Mouse (Mus musculus) c-Kit-positive CD71-negative TER-119-negative erythroid progenitor cells, embryonic 14.5 days (primary cell): ENCODE measurements around the gene Crispld2.

Source experiments
- DNase-seq: peaks from one replicate; pipeline ENCODE4 v3.0.0-alpha.2; 2013; ENCODE audit warnings: low read depth

Gene Crispld2

GRCm38 (mm10) chr8:120067936-120068668 lies 75.9 kb downstream of the Crispld2 start:
- DNase-seq, result no peak

DNA sequence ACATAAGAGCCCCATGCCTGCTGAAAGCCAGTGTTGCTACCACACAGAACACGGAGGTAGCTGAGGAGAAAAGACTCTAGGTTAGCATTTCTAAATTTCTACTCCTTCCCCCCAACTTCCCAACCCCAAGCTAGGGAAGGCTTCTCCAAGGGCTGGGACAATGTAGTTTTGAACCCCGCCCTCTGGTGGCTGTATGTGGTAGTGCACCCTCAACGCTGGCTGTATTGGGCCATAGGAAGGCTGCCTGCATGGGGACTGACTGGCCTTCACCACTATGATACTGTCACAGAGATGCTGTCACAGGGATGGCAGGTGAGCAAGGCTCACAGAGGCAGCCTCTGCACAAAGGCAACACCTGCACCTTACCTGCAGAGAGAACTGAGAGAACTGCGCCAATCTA lies 79.4 kb downstream of the Crispld2 start:
- DNase-seq, result peak; percentile 71

DNA sequence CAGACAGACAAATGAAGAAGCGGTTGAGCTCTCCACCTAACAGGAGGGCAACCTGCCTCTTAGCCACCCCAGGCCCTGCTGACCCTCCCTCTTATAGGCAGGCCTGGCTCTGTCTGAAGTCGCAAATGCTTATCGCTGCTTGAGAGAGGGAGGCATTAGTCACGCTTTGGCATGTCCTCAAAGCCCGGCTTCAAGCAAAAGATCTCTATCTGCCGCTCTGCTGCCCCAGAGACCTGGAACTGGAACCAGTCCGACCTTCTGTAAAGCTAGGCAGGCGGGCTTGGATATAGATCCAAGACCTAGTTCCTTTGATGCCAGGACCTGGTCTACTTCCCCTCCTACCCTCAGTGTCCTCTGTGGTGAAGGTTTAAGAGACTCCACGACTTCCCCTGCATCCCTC lies 80.0 kb downstream of the Crispld2 start:
- no peak for DNase-seq

- DNase-seq, result no peak
These were observed 80.6 kb downstream of the Crispld2 start for GRCm38 (mm10) chr8:120072827-120073226.

GRCm38 (mm10) chr8:120074516-120074915 lies 82.3 kb downstream of the Crispld2 start:
- no peak for DNase-seq

GRCm38 (mm10) chr8:120075347-120075746 lies 83.1 kb downstream of the Crispld2 start:
- DNase-seq, result no peak

- peak; percentile 43 for DNase-seq
These were observed 85.8 kb downstream of the Crispld2 start for GRCm38 (mm10) chr8:120078080-120078479.

DNA sequence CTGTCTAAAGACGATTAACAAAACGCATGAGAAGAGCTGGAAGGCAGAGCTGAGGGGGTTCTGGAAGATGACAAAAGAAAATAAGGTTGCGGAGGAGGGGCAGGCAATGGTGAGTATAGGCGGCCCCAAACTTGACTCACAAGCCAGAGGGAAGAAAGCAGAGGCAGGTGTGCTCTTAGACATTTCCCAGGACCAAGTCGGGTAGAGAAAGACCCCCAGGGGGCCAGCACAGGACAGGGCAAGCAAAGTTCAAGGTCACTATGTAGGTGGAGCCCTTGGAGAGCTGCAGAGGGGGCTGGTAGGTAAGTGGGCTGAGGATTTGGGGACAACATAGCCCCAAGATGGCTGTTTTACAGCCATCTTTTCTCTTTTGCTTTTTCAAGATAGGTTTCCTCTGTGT lies 87.1 kb downstream of the Crispld2 start:
- no peak for DNase-seq

DNA sequence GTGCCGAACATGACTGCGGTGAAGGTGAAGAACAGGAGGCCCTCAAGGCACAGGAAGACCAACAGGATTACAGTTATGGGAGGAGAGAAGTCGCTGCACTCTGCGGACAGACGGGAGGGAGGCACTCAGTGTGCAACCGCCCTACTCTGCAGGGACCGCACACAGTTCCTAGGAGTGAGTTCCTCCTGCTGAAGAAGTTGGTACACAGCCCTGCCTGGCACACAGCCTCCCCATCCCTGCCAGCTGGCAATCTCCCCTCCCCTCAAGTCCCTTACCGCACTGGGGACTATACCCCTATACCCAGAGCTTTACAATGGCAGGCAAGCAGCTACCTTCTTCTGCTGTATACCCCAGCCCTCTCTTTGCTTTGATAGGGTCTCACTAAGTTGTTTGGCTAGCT lies 91.0 kb downstream of the Crispld2 start:
- no peak for DNase-seq

GRCm38 (mm10) chr8:120084783-120085182 lies 92.5 kb downstream of the Crispld2 start:
- DNase-seq, result no peak

- no peak for DNase-seq
These were observed 97.3 kb downstream of the Crispld2 start for GRCm38 (mm10) chr8:120089511-120089910.

- no peak for DNase-seq
These were observed 98.8 kb downstream of the Crispld2 start for GRCm38 (mm10) chr8:120091032-120091431.

- no peak for DNase-seq
These were observed 100.9 kb downstream of the Crispld2 start for GRCm38 (mm10) chr8:120093103-120093502.

GRCm38 (mm10) chr8:120094801-120095200 lies 102.6 kb downstream of the Crispld2 start:
- DNase-seq, result no peak

DNA sequence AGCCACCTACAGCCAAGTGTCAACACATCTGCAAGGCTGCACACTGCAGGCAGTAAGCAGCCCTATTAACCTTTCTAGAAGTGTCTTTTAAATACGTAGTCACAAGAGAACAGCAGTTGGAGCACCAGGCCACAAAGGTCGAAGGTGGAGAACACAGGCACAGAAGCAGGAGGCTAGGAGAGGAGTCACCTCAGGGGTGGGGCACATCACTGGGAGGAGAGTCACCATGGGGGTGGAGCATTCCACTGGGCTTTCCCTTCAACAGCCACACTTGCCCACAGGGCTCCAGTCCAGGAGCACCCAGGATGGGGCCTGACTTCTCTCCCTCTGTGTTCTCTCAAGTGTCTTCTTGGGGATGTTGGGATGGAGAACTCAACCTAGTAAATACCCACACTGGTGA lies 104.2 kb downstream of the Crispld2 start:
- DNase-seq, result no peak

DNA sequence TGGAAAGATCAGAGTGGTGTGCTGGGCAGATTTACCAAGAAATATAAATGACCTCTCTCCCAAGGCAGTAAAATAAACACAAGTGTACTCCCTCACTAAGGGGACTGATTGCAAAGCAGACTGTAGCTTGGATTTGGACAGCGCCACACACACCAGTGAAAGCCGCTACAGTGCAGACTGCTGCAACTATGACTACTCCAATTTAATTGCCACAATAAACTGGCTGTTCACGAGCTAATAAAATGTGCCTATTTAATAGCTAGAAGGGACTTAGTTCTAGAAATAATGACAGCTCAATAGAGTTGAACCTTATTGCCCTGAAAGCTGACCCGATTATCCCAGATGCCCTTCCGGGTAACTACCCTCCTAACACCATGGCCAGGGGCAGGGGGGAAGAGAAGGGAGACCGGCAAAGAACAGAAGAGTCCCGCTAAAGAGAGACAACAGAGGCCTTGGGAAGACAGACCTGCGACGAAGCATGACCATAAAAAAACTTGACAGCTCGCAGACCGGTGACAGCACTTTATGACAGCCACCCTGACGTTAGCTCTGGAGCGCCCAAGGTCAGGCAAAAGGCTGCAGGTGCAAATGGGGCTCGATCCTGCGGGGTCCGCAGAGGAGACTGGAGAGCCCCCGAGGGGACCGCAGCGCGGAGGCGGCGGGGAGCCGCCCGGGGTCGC lies 108.3 kb downstream of the Crispld2 start:
- no peak for DNase-seq

DNA sequence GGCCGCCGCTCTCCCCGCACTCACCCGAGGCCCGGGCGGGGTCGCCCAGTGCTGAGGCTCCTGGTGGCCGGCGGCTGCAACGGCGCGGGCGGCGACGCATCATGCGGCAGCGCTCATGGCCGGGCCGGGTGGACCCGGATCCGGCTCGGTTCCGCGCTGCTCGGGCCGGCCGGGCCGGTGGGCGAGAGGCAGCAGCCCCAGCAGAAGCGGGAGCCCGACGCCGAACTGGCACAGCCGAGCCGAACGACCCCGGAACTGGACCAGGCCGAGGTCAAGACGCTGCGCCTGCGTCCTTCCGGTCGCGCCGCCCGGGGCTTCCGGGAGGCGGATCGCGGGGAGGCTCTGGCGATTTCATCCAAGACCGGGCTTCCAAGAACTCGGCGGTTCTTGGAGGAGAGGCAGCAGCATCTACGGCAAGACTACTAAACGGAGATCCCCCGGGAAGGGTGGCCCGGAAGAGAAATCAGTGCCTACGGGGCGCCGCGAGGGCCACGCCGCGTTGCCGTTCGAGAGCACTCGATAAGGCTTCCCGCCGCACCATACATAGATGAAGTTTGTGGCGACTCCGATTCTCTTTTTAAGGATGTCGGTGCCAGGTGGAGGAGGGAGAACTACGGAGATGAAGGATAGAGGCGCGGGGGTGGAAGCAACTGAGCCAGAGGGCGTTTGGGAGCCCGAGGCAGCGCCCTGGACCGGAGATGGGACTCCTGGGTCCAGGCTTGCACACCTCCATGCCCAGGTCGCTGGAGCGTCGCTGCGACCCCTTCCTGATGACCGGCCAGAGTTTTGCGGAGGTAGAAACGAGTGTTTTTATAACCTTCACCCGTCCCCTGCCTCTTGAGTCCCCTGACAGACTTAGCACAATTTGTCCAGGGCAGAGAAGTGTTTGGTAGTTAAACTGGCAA lies 109.1 kb downstream of the Crispld2 start, which contains the start of gene Zdhhc7:
Gene Zdhhc7, minus strand, starts transcription at position 415 of the 905 bp plus-strand sequence.
- DNase-seq, result no peak
